Mouse (Mus musculus): ENCODE data around the gene Slc48a1.

GRCm38 (mm10) chr15:97819937-97820336 is 41.6 kb downstream of the Slc48a1 start:
- TF ChIP-seq POLR2A (IDR thresholded peaks at IDR 0.05; ENCODE audit: insufficient read length, low read depth): no peak
- peak in 2 of 3 experiments; percentile 1 to 57 for TF ChIP-seq MYOD1 (IDR thresholded peaks at IDR 0.05; ENCODE audit: control insufficient read depth in 1 of 3, insufficient read length in 2 of 3, low read depth in 2 of 3)
- TF ChIP-seq REST (IDR thresholded peaks at IDR 0.05; ENCODE audit: insufficient read depth, insufficient read length): no peak
- no peak for TF ChIP-seq MAX (IDR thresholded peaks at IDR 0.05; ENCODE audit: low read depth)
- no peak for TF ChIP-seq E2F4 (IDR thresholded peaks at IDR 0.05; ENCODE audit: insufficient read depth)
- TF ChIP-seq CEBPB (IDR thresholded peaks at IDR 0.05; ENCODE audit: insufficient read depth, poor library complexity, severe bottlenecking): no peak

All from myocyte (in vitro differentiated cells).